Mouse (Mus musculus): Measurements from ENCODE around the gene Fezf1.

Gene Fezf1

GRCm38 (mm10) chr6:23247512-23248312 lies 450 bp downstream of the Fezf1 start:
- no peak for DNase-seq (ENCODE audit: low spot score)

- no peak for DNase-seq (ENCODE audit: low spot score)
Measured at GRCm38 (mm10) chr6:23246790-23247511, 1.2 kb downstream of the Fezf1 start.

- DNase-seq (ENCODE audit: low spot score) = no peak
Measured at GRCm38 (mm10) chr6:23246061-23246789, 1.9 kb downstream of the Fezf1 start.

- no peak for DNase-seq (ENCODE audit: low spot score)
Measured at GRCm38 (mm10) chr6:23245545-23246011, 2.6 kb downstream of the Fezf1 start.

GRCm38 (mm10) chr6:23245121-23245520 lies 3.0 kb downstream of the Fezf1 start:
- DNase-seq (ENCODE audit: low spot score) = no peak

- no peak for DNase-seq (ENCODE audit: low spot score)
Measured at GRCm38 (mm10) chr6:23243821-23244760, 4.1 kb downstream of the Fezf1 start.

GRCm38 (mm10) chr6:23211499-23211898 lies 36.7 kb downstream of the Fezf1 start:
- no peak for DNase-seq (ENCODE audit: low spot score)

- DNase-seq (ENCODE audit: low spot score) = no peak
Measured at GRCm38 (mm10) chr6:23207791-23208190, 40.4 kb downstream of the Fezf1 start.

- no peak for DNase-seq (ENCODE audit: low spot score)
Measured at GRCm38 (mm10) chr6:23202630-23203029, 45.5 kb downstream of the Fezf1 start.

Measured in ovary, adult 18-20 months (tissue).